Mouse (Mus musculus): Measurements from ENCODE around the gene Gm21887.

DNA sequence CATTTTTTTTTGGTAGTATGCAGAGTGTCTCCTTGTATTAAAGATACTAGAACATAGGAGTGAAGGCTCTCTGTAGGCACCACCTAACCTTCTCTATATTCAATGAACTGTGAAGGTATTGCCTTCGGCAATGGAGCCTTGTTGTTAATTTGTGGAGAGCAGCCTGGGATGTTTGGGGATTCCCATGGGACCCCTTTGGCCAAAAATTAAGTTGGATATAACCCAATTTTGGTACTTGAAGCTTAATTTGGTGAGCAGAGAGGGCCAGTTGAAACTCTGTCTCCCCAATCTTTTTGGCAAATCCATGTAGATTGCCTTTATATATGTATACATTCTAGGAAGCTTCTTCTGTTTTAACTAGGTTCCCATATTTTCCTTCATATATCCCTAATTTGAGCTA is 40.1 kb upstream of the Gm21887 start:
- no peak for TF ChIP-seq KAT2A (conservative IDR thresholded peaks at IDR 0.05; ENCODE audit: low read depth, low read length)
- TF ChIP-seq CTCF (IDR thresholded peaks at IDR 0.05 in 2 of 3, conservative IDR thresholded peaks at IDR 0.05 in 1 of 3; ENCODE audit: control insufficient read depth in 1 of 3, insufficient read depth in 1 of 3, low read depth in 2 of 3, low read length in 3 of 3, poor library complexity in 1 of 3, severe bottlenecking in 1 of 3), result no peak
- no peak for TF ChIP-seq NELFE (IDR thresholded peaks at IDR 0.05; ENCODE audit: low read depth, low read length)
- TF ChIP-seq GATA1 (IDR thresholded peaks at IDR 0.05; ENCODE audit: low read depth, low read length), result no peak
- TF ChIP-seq ETS1 (IDR thresholded peaks at IDR 0.05; ENCODE audit: low read depth, low read length), result no peak
- TF ChIP-seq POLR2A (IDR thresholded peaks at IDR 0.05; ENCODE audit: control insufficient read depth in 1 of 2, insufficient read depth in 1 of 2, low read depth in 1 of 2, low read length in 2 of 2, poor library complexity in 1 of 2), result no peak
- no peak for TF ChIP-seq ZNF384 (IDR thresholded peaks at IDR 0.05; ENCODE audit: low read depth, low read length)
- no peak for TF ChIP-seq SIN3A (IDR thresholded peaks at IDR 0.05; ENCODE audit: low read length)
- TF ChIP-seq ZC3H11A (IDR thresholded peaks at IDR 0.05; ENCODE audit: low read depth, low read length), result no peak
- no peak for TF ChIP-seq TBP (IDR thresholded peaks at IDR 0.05; ENCODE audit: low read depth, low read length)
- no peak for TF ChIP-seq USF1 (IDR thresholded peaks at IDR 0.05; ENCODE audit: low read depth, low read length)
- TF ChIP-seq ZMIZ1 (IDR thresholded peaks at IDR 0.05; ENCODE audit: low read depth, low read length), result no peak
- no peak for TF ChIP-seq EP300 (IDR thresholded peaks at IDR 0.05; ENCODE audit: low read depth in 1 of 2, low read length in 2 of 2)

All from MEL (cell line).